Mouse (Mus musculus): ENCODE measurements around the gene Olfr730. TPM values are rescaled to one million over a fixed set of nuclear protein-coding genes. Genes with fewer than 3 reads are reported as not detected.

Gene Olfr730
- total RNA-seq (2021), result not detected
- long read RNA-seq, experiment 1, result 0 reads
- long read RNA-seq, experiment 2, result 0 reads

DNA sequence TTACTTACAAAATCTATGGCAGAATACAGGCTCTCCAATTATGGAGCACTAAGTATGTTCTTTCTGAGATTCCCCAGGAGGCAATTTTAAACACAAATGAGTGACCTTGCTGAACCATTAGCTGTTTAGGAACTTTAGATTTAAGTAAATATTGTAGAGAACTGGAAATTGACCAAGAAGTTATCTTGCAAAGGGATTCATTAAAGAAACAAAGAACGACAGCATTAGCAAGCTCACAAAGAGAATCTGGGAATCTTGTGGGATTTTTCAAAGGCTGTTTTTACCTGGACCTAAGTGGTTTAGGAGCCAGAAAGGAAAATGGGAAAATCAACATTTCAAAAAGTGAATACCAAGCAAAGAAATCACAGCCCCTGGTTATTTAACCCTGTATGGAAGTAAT is at the start of gene Olfr730:
Olfr730 (minus strand) TSS at position 101 of the 400 bp plus-strand sequence.
- DNase-seq (ENCODE audit: low spot score), result no peak

DNA sequence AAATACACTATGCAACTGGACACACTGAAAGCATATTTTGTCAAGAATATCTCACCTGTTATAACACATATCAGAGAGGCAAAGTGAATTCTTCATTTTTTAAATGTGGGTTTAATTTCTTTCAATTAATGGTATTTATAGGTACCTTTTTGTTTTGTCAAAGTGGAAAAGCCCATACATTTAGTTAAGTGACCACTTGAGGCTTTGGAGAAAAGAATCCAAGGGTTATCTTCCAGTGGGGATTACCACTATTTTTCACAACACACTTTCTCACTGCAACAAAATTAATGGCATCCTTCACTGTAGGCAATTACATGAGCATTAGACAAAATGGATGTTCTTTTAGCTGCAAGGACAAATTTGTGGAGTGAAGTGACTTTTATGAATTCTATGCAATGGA is 35.2 kb downstream of the Olfr730 start, which contains the start of gene Olfr729:
Olfr729 (minus strand) TSS at position 101 of the 400 bp plus-strand sequence.
- DNase-seq (ENCODE audit: low spot score), result no peak

DNA sequence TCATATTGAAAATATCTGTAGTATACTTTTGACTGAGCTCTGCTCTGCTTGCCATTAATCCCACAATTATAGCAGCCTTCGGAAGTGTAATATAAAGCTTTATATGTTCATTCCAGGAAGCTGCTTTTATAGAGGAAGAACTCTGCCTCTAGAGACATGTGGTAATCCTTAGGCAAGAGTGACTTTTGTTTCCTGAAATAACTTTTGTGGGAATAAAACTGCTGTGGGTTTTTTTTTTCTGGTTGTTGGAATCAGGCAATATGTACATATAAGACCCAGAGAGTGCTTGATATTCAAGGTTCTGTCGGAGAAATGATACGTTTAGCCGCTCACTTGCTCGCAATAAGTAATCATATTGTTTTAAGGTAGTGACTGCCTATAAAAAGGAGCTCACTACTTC is 45.4 kb downstream of the Olfr730 start, which contains the start of gene Olfr728:
Olfr728 (minus strand) TSS at position 101 of the 400 bp plus-strand sequence.
- DNase-seq (ENCODE audit: low spot score), result no peak

Other genes starting within 250 kb of the Olfr730 start
- not detected for gene Olfr724, start 224.9 kb downstream of the Olfr730 start, total RNA-seq (2021)
- not detected for gene Olfr725, start 147.8 kb downstream of the Olfr730 start, total RNA-seq (2021)
- gene Olfr726, start 97.2 kb downstream of the Olfr730 start, total RNA-seq (2021), result not detected
- gene Olfr727, start 65.0 kb downstream of the Olfr730 start, total RNA-seq (2021), result not detected
- gene Olfr728, start 45.5 kb downstream of the Olfr730 start, total RNA-seq (2021), result not detected
- gene Olfr729, start 35.3 kb downstream of the Olfr730 start, total RNA-seq (2021), result not detected
- gene Olfr731, start 53.7 kb upstream of the Olfr730 start, total RNA-seq (2021), result not detected
- not detected for gene Olfr732, start 96.0 kb upstream of the Olfr730 start, total RNA-seq (2021)
- gene Olfr733, start 113.3 kb upstream of the Olfr730 start, total RNA-seq (2021), result not detected
- not detected for gene Olfr734, start 138.6 kb upstream of the Olfr730 start, total RNA-seq (2021)
- gene Olfr735, start 160.7 kb upstream of the Olfr730 start, total RNA-seq (2021), result not detected
- gene Tlr11, start 169.7 kb upstream of the Olfr730 start, total RNA-seq (2021), result not detected
- not detected for gene Olfr736, start 193.0 kb upstream of the Olfr730 start, total RNA-seq (2021)
- not detected for gene Olfr738, start 219.4 kb upstream of the Olfr730 start, total RNA-seq (2021)
- not detected for gene Olfr739, start 230.4 kb upstream of the Olfr730 start, total RNA-seq (2021)

Data from gastrocnemius, adult 18-20 months (tissue).